Mouse (Mus musculus) ES-Bruce4 (cell line): ENCODE data around the gene Il23a. TPM values are rescaled to one million over a fixed set of nuclear protein-coding genes. Genes with fewer than 3 reads are reported as not detected.

Source experiments
- H3K27ac ChIP-seq: 2 replicates; pipeline ENCODE4 v1.5.1; 2012; ENCODE audit warnings: low read length, inconsistent platforms; ENCODE audit not compliant: insufficient read depth
- H3K27me3 ChIP-seq: 2 replicates; pipeline ENCODE4 v1.6.1; 2012; ENCODE audit warnings: mild to moderate bottlenecking, low read length, inconsistent platforms; ENCODE audit not compliant: control insufficient read depth, poor library complexity, insufficient read depth, severe bottlenecking
- H3K36me3 ChIP-seq: 2 replicates; pipeline ENCODE4 v1.6.1; 2012; ENCODE audit warnings: inconsistent platforms, mild to moderate bottlenecking, low read length, moderate library complexity; ENCODE audit not compliant: control insufficient read depth, poor library complexity, insufficient read depth, severe bottlenecking
- H3K4me1 ChIP-seq: one replicate; pipeline ENCODE4 v1.8.1; 2011; ENCODE audit warnings: low read length; ENCODE audit not compliant: control insufficient read depth, insufficient read depth
- H3K4me3 ChIP-seq: 2 replicates; pipeline ENCODE4 v1.5.1; 2011; ENCODE audit warnings: low read depth, mild to moderate bottlenecking, low read length
- H3K9ac ChIP-seq: 2 replicates; pipeline ENCODE4 v1.6.1; 2012; ENCODE audit warnings: low read depth, mild to moderate bottlenecking, inconsistent platforms; ENCODE audit not compliant: poor library complexity, severe bottlenecking
- H3K9me3 ChIP-seq: replicated peaks from 2 replicates; pipeline ENCODE4 v1.6.1; 2012; ENCODE audit warnings: mild to moderate bottlenecking, low read length, inconsistent platforms; ENCODE audit not compliant: control insufficient read depth, poor library complexity, insufficient read depth, severe bottlenecking
- CTCF ChIP-seq: IDR thresholded peaks from one replicate; pipeline ENCODE4 v1.8.1; 2011; ENCODE audit warnings: low read depth, low read length
- EP300 ChIP-seq: IDR thresholded peaks from 2 replicates; pipeline ENCODE4 v1.6.1; 2011; ENCODE audit warnings: low read depth, low read length; ENCODE audit not compliant: insufficient read depth
- POLR2A ChIP-seq: IDR thresholded peaks from one replicate; pipeline ENCODE4 v1.8.1; 2011; ENCODE audit warnings: low read length; ENCODE audit not compliant: insufficient read depth
- polyA plus RNA-seq: library from polyadenylated mRNA; stranded (reverse); fragments of >200 nt; gene quantifications from 2 replicates; pipeline ENCODE4 v1.2.4, GENCODE M21; 2011; ENCODE audit warnings: low read depth; ENCODE audit not compliant: missing spikeins, insufficient read depth, insufficient read length

The Il23a gene
- polyA plus RNA-seq, 1 experiment, result 4.7 TPM

GRCm38 (mm10) chr10:128310902-128311301 lies 12.3 kb upstream of the Il23a start:
- H3K36me3 ChIP-seq, result peaks cover 24% of the 10 kb centered on the region
- no peak overlapping the region for H3K9ac ChIP-seq

DNA sequence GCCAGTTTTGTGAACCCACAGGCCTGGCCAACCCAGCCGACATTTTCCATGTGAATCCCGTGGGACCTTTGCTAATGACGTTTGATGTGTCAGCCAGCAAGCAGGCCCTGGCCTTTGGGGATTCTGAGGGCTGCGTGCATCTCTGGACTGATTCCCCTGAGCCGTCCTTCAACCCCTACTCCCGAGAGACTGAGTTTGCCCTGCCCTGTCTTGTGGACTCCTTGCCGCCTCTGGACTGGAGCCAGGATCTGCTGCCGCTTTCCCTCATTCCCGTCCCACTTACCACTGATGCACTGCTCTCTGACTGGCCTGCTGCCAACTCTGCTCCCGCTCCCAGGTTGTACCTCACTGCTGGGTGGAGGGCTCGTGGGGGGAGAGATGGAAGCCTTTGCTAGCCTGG lies 11.6 kb upstream of the Il23a start:
- TF ChIP-seq POLR2A (no peak), CTCF (no peak), EP300 (no peak)
- H3K36me3 ChIP-seq, result peaks cover 23% of the 10 kb centered on the region; the same call in 1 of the 2 replicates
- H3K27ac ChIP-seq, result no peak overlapping the region
- no peaks in the 10 kb centered on the region for H3K27me3 ChIP-seq
- H3K9ac ChIP-seq, result no peak overlapping the region
- H3K4me3 ChIP-seq, result no peak overlapping the region
- no peaks in the 10 kb centered on the region for H3K4me1 ChIP-seq
- no peaks in the 10 kb centered on the region for H3K9me3 ChIP-seq

More at GRCm38 (mm10) chr10:128310902-128311301, 12.3 kb upstream of the Il23a start:
- H3K4me1 ChIP-seq, result no peaks in the 10 kb centered on the region
- no peak overlapping the region for H3K4me3 ChIP-seq
- H3K27me3 ChIP-seq, result no peaks in the 10 kb centered on the region
- TF ChIP-seq EP300 (no peak), CTCF (no peak), POLR2A (no peak)
- H3K9me3 ChIP-seq, result no peaks in the 10 kb centered on the region
- no peak overlapping the region for H3K27ac ChIP-seq

- TF ChIP-seq POLR2A, result no peak
- no peak for TF ChIP-seq CTCF
- TF ChIP-seq EP300, result no peak
- Histone ChIP-seq H3K4me1 (no peaks in the 10 kb centered on the region), H3K27ac (no peak overlapping the region), H3K9me3 (no peaks in the 10 kb centered on the region), H3K9ac (no peak overlapping the region), H3K4me3 (no peak overlapping the region), H3K27me3 (no peaks in the 10 kb centered on the region), H3K36me3 (peaks cover 19% of the 10 kb centered on the region; the same call in 1 of the 2 replicates)
Observed at GRCm38 (mm10) chr10:128309654-128310053, 11.1 kb upstream of the Il23a start.

DNA sequence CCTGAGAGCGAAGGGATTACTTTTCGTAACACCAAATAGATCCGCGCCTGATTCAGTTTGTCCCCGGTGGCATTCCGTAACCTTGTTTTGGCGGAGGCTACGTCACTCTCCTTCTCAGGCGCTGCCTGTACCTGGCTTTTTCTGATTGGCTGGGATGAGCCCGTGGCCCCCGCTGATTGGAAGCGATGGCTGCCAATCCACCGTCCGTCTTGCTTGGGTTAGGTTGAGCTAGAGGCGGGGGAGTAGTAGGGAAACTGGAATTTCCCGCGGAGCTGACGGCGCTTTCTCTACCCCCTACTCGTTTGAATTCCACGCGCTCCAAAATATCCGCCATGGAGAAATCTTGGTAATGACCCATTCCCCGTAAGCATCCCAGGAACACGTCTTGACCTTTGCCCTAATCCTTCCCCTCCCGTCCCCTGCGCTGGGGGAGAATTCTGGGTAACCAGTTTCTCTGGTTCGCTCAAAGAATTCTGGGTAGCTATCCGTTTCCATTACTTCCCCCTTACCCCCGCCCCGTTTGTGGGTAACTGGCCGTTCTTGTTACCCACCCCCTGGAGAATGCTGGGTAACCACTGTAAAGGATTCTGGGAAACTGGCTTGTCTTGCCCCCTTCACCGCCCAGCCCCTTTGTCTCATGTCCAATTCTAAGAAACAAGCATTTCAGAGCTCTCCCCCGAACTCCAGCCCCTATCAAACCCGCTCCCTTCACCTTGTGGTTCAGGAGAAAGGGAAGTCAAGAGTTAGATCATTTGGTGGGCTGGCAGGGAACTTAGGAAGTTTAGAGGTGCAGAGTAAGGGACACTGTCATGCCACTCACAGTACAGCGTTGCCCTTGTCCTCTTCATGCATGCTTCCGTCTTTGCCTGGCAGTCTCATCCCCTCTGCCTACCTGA lies 4.8 kb upstream of the Il23a start, which contains the start of gene Pan2:
Gene Pan2, plus strand, starts transcription at position 210 of the 896 bp plus-strand sequence.
- peak; percentile 33 for TF ChIP-seq POLR2A
- TF ChIP-seq EP300, result no peak
- Histone ChIP-seq H3K9me3 (no peaks in the 10 kb centered on the region), H3K4me3 (peak within 1 kb of the TSS; percentile 92), H3K27ac (peak within 1 kb of the TSS; percentile 87), H3K36me3 (peaks cover 4% of the 10 kb centered on the region; the same call in 1 of the 2 replicates), H3K9ac (peak within 1 kb of the TSS; percentile 90), H3K4me1 (no peaks in the 10 kb centered on the region), H3K27me3 (no peaks in the 10 kb centered on the region)

DNA sequence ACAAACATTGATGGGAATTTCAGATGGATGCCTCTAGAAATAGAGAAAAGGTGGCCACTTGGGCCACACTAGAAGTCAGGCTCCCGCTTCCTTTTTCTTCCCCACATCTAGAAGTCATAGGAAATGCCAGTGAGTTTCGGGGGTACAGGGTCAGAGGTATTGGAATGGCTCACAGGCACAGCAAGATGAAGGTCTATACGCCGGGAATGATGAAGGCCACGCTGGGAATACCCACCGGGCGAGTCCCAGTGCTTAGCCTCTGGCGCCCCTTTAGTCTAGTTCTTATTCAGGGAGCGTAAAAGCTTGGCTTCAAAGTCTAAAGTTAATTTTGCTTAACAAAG lies 4.2 kb upstream of the Il23a start:
- Histone ChIP-seq H3K9me3 (no peaks in the 10 kb centered on the region), H3K9ac (peak overlapping the region; percentile 90), H3K4me1 (no peaks in the 10 kb centered on the region), H3K27me3 (no peaks in the 10 kb centered on the region), H3K27ac (peak overlapping the region; percentile 87), H3K4me3 (peak overlapping the region; percentile 92), H3K36me3 (0 out of 2 replicates have a peak, but pooled peaks cover 3% of the 10 kb centered on the region)
- TF ChIP-seq EP300, result no peak
- no peak for TF ChIP-seq POLR2A
- TF ChIP-seq CTCF, result no peak

GRCm38 (mm10) chr10:128302357-128302756 lies 3.8 kb upstream of the Il23a start:
- H3K4me1 ChIP-seq, result no peaks in the 10 kb centered on the region
- peak overlapping the region; percentile 92 for H3K4me3 ChIP-seq
- H3K9ac ChIP-seq, result peak overlapping the region; percentile 90
- peak overlapping the region; percentile 87 for H3K27ac ChIP-seq
- H3K36me3 ChIP-seq, result 0 out of 2 replicates have a peak, but pooled peaks cover 3% of the 10 kb centered on the region
- TF ChIP-seq CTCF (no peak), POLR2A (no peak), EP300 (no peak)
- H3K9me3 ChIP-seq, result no peaks in the 10 kb centered on the region
- H3K27me3 ChIP-seq, result no peaks in the 10 kb centered on the region
